Mouse (Mus musculus) megakaryocyte progenitor cell, adult 5-6 weeks (primary cell): ENCODE results near the gene A530084C06Rik. TPM values are rescaled to one million over a fixed set of nuclear protein-coding genes. Genes with fewer than 3 reads are reported as not detected.

ENCODE experiments used
- ATAC-seq: replicated peaks from 2 replicates; pipeline ENCODE4 v1.8.0; 2016; ENCODE audit warnings: mild to moderate bottlenecking, moderate TSS enrichment, inconsistent platforms; ENCODE audit not compliant: poor library complexity
- total RNA-seq, 2 experiments: library from RNA; stranded (forward) in 1 of 2; stranded (reverse) in 1 of 2; fragments of 157-497, 149-512 nt in 1 of 2; fragments of 200-1000 nt in 1 of 2; gene quantifications; 2 replicates each; pipeline versions ENCODE4 v1.2.3 to v1.2.4; 2015 to 2017

A530084C06Rik gene
- total RNA-seq, 2 experiments from 2014 or later, result not detected

- no peak for ATAC-seq
Measured at GRCm38 (mm10) chr13:31546784-31547183, 12.3 kb downstream of the A530084C06Rik start.

- no peak for ATAC-seq
Measured at GRCm38 (mm10) chr13:31543021-31543420, 16.1 kb downstream of the A530084C06Rik start.

GRCm38 (mm10) chr13:31534726-31535125 is 24.4 kb downstream of the A530084C06Rik start:
- no peak for ATAC-seq

DNA sequence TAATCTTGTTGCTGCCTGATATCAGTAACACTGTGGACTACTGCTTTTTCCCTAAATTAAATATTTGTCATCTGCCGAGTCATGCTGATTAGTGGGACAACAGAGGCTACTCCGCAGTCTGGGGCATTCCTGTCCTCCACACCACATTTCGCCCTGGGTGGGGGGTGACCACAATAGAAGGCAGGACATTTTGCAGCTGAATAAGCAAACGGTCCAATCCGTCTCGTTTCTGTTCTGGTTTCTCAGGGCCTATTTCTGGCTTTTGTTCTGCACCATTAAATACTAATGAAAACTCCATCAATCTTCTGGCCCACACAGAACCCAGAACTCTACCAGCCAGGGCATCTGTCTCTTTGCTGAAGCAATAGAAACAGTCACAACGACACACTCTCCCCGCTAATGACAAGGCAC is 27.5 kb downstream of the A530084C06Rik start:
- no peak for ATAC-seq

DNA sequence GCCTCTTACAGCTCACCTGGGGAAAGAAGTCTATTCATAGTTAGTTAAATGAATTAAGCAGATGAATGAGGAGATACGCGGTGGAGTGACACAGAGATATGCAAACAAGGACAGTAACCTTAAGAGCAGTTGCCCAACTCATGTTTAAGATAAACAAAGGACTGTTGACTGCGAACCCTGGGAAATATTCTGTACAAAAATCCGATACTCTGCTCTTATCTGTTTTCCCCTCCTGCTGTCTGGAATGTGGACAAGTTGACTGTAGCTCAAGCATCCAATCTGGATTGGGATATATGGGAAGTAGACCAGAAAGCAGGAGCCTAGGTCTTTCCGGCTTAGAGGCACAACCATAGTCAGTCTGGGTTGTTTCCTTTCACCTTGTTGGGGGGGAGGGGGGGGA is 27.9 kb downstream of the A530084C06Rik start:
- ATAC-seq, result no peak

DNA sequence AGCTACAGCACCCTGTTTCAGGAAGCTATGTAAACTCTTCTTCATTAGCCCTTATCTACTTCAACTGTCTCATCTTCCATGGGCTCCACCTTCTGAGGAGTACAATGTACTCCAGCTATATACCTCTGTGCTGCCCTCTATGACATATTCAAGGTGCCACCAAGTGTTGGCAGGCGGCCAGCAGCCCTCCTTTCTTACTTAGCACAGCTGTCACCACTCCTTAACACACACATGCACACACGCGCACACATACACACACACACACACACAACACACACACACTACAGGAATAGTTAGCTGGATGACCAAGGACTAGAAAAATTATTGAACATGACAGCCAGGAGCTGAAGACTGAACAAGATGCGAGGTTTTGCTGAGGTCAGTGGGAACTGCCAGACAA is 34.2 kb downstream of the A530084C06Rik start:
- no peak for ATAC-seq

DNA sequence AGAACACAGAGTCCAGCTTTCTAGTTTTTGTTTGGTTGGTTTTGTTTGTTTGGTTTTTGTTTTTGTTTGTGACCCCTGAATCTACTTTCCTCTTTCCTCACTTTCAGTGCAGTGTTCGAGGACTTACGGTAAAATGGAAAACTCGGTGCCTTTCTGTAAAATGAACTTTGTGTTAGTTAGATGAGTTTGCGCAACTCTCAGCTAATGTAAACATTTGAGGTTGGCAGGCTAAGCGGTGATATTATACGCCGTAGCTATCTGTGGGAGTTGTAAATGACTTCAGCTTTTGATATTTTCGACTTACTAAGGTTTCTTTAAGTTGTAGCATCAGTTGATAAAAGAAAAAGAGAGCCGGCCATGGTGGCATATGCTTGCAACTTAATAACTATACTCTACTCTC is 40.2 kb downstream of the A530084C06Rik start:
- ATAC-seq, result no peak

GRCm38 (mm10) chr13:31518411-31518886 is 40.7 kb downstream of the A530084C06Rik start:
- ATAC-seq, result no peak

DNA sequence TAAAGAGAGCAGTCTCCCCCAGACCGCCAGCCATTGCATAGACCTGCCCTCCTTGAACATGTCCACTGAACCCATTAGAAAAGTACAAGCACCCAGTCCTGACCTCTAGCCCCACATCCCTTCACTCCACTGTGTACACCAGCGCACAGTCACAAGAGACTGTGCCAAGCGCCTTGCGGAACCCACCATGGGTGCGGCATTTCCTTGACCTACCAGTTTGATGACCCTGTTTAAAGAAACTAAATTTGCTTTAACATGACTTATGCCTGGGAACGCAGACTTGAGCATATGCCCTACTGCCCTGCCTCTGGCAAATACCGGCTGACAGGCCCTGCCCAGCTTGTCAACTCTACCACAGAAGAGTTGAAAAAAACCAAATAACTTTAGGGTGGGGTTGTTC is 43.9 kb downstream of the A530084C06Rik start:
- no peak for ATAC-seq

DNA sequence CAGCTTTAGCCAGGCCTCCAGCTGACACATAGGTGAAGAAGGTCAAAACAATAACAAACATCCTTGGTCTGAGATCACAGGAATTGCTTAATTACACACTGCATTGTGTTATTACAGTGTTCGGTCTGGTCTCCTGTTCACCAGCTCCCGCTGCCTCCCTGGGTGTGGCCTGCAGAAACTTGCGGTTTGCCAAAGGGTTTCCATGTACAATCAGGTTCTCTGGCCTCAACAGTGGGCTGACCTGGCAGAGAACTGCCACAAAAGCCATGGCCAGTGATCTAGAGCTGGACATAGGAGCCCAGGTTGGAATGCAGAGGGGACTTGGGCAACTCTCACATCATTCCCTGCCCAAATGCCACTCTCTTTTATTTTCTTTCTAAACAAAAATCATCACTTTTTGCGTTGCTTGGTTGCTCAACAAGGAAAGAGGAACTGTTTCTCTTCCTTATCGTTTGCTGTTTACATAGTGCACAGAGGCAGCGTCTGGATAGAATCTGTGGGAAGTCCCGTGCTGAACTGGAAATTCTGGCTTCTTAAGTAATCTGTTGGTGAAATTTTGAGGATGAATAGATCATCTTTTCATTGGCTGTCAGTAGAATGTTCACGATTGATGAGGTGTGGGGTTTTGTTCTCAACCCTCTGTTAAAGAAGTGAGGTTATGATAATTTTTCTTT is 52.5 kb downstream of the A530084C06Rik start:
- ATAC-seq, result peak; percentile 79

Other genes with a start within 250 kb of the A530084C06Rik start
- gene Foxq1, start 3.2 kb downstream of the A530084C06Rik start, total RNA-seq (2015), result not detected in 2 replicates
- gene Foxq1, start 3.2 kb downstream of the A530084C06Rik start, total RNA-seq (2017), result 0.10 TPM in 1 of 2 replicates, not detected in the other
- not detected in 2 replicates for gene Foxf2, start 66.5 kb upstream of the A530084C06Rik start, total RNA-seq (2015)
- not detected in 2 replicates for gene Foxf2, start 66.5 kb upstream of the A530084C06Rik start, total RNA-seq (2017)
- 0.02 TPM in 1 of 2 replicates, not detected in the other for gene Foxc1, start 247.3 kb upstream of the A530084C06Rik start, total RNA-seq (2015)
- not detected in 2 replicates for gene Foxc1, start 247.3 kb upstream of the A530084C06Rik start, total RNA-seq (2017)